Mouse (Mus musculus) liver, adult 2 months (tissue): ENCODE results near the gene Atp5k. TPM values are rescaled to one million over a fixed set of nuclear protein-coding genes. Genes with fewer than 3 reads are reported as not detected.

Source experiments
- DNase-seq: peaks from one replicate; pipeline ENCODE4 v3.0.0-alpha.2; 2011; ENCODE audit warnings: low read depth, low spot score; ENCODE audit errors: extremely low read depth
- H3K27ac ChIP-seq: fragments of 200-500 bp; replicated peaks from 2 replicates; pipeline ENCODE4 v1.5.1; 2012; ENCODE audit warnings: low read depth, mild to moderate bottlenecking, control low read depth, inconsistent platforms, low read length; ENCODE audit not compliant: insufficient read depth
- H3K27me3 ChIP-seq: fragments of 200-500 bp; 2 replicates; pipeline ENCODE4 v1.6.1; 2012; ENCODE audit warnings: mild to moderate bottlenecking, moderate library complexity, low read length, inconsistent platforms; ENCODE audit not compliant: control insufficient read depth, insufficient read depth
- H3K36me3 ChIP-seq: fragments of 200-500 bp; 2 replicates; pipeline ENCODE4 v1.6.1; 2012; ENCODE audit warnings: low read length, inconsistent platforms; ENCODE audit not compliant: control insufficient read depth, insufficient read depth
- H3K4me1 ChIP-seq: fragments of 200-500 bp; 2 replicates; pipeline ENCODE4 v1.6.1; 2011; ENCODE audit warnings: low read length; ENCODE audit not compliant: control insufficient read depth, insufficient read depth
- H3K4me3 ChIP-seq: fragments of 200-500 bp; 2 replicates; pipeline ENCODE4 v1.5.1; 2011; ENCODE audit warnings: low read depth, mild to moderate bottlenecking, control low read depth, low read length, moderate library complexity; ENCODE audit not compliant: insufficient read depth
- H3K79me2 ChIP-seq: fragments of 200-500 bp; 2 replicates; pipeline ENCODE4 v1.6.1; 2012; ENCODE audit warnings: inconsistent platforms, mild to moderate bottlenecking, low read length, moderate library complexity; ENCODE audit not compliant: control insufficient read depth, insufficient read depth
- H3K9ac ChIP-seq: fragments of 200-500 bp; 2 replicates; pipeline ENCODE4 v1.6.1; 2012; ENCODE audit warnings: low read depth, mild to moderate bottlenecking, control low read depth, inconsistent platforms, low read length
- CTCF ChIP-seq: fragments of 200-500 bp; IDR thresholded peaks from 2 replicates; pipeline ENCODE4 v1.5.1; 2011; ENCODE audit warnings: low read depth, low read length, control low read depth
- POLR2A ChIP-seq: fragments of 200-500 bp; IDR thresholded peaks from 2 replicates; pipeline ENCODE4 v1.6.1; 2011; ENCODE audit warnings: low read length, control low read depth; ENCODE audit not compliant: insufficient read depth; ENCODE audit errors: extremely low read depth
- WGBS: fragments of 180-500 bp; shearing (Covaris S2); methylation state at CpG from one replicate; pipeline ENCODE4 v1.1.7; 2018; 5-methylcytosine and 5-hydroxymethylcytosine counted together
- polyA plus RNA-seq: library from polyadenylated mRNA; depleted of rRNA; stranded (reverse); fragments of >200 nt; gene quantifications from 2 replicates; pipeline ENCODE4 v1.2.3, GENCODE M21; 2012
- total RNA-seq: library from RNA; depleted of rRNA; stranded (reverse); fragments of >200 nt; gene quantifications from 2 replicates; pipeline ENCODE4 v1.2.3, GENCODE M21; 2014

Atp5k gene
- total and polyA plus RNA-seq, 2 experiments = 73.2 to 500 TPM

- Histone ChIP-seq H3K36me3 (no peaks in the 10 kb centered on the region), H3K27ac (no peak overlapping the region), H3K79me2 (no peaks in the 10 kb centered on the region), H3K27me3 (no peaks in the 10 kb centered on the region), H3K9ac (no peak overlapping the region), H3K4me3 (no peak overlapping the region), H3K4me1 (peaks cover 6% of the 10 kb centered on the region)
- TF ChIP-seq POLR2A = no peak
- DNase-seq = no peak
- whole genome bisulfite sequencing = 81% methylated on average over 3 of the region's 3 CpGs
Measured at GRCm38 (mm10) chr5:108422741-108423140, 11.5 kb downstream of the Atp5k start.

GRCm38 (mm10) chr5:108414711-108415110, 19.5 kb downstream of the Atp5k start:
- H3K4me1 ChIP-seq = no peaks in the 10 kb centered on the region
- H3K27ac ChIP-seq = no peak overlapping the region
- no peaks in the 10 kb centered on the region for H3K27me3 ChIP-seq
- H3K36me3 ChIP-seq = no peaks in the 10 kb centered on the region
- H3K79me2 ChIP-seq = no peaks in the 10 kb centered on the region
- TF ChIP-seq CTCF = no peak
- no peak for TF ChIP-seq POLR2A
- no peak for DNase-seq
- 81% methylated on average over 2 of the region's 2 CpGs for WGBS
- no peak overlapping the region for H3K9ac ChIP-seq
- no peak overlapping the region for H3K4me3 ChIP-seq

- no peak overlapping the region for H3K4me3 ChIP-seq
- no peaks in the 10 kb centered on the region for H3K36me3 ChIP-seq
- no peak for DNase-seq
- H3K79me2 ChIP-seq = no peaks in the 10 kb centered on the region
- 71% methylated on average over 2 of the region's 2 CpGs for WGBS
- TF ChIP-seq CTCF = no peak
- TF ChIP-seq POLR2A = no peak
- H3K4me1 ChIP-seq = no peaks in the 10 kb centered on the region
- H3K27ac ChIP-seq = no peak overlapping the region
- H3K27me3 ChIP-seq = no peaks in the 10 kb centered on the region
- no peak overlapping the region for H3K9ac ChIP-seq
Measured at GRCm38 (mm10) chr5:108406977-108407376, 27.3 kb downstream of the Atp5k start.

- Histone ChIP-seq H3K36me3 (no peaks in the 10 kb centered on the region), H3K79me2 (no peaks in the 10 kb centered on the region), H3K27me3 (no peaks in the 10 kb centered on the region), H3K27ac (no peak overlapping the region), H3K4me3 (no peak overlapping the region), H3K4me1 (no peaks in the 10 kb centered on the region), H3K9ac (no peak overlapping the region)
- no peak for DNase-seq
- 59% methylated on average over 1 of the region's 1 CpGs for WGBS
- TF ChIP-seq CTCF (no peak), POLR2A (no peak)
Measured at GRCm38 (mm10) chr5:108405460-108405859, 28.8 kb downstream of the Atp5k start.

- no peak for TF ChIP-seq CTCF
- no peak for TF ChIP-seq POLR2A
- no peaks in the 10 kb centered on the region for H3K79me2 ChIP-seq
- DNase-seq = no peak
- H3K27me3 ChIP-seq = no peaks in the 10 kb centered on the region
- H3K4me1 ChIP-seq = no peaks in the 10 kb centered on the region
- H3K9ac ChIP-seq = no peak overlapping the region
- no peak overlapping the region for H3K4me3 ChIP-seq
- WGBS = 71% methylated on average over 4 of the region's 4 CpGs
- H3K36me3 ChIP-seq = no peaks in the 10 kb centered on the region
- no peak overlapping the region for H3K27ac ChIP-seq
Measured at GRCm38 (mm10) chr5:108403453-108403852, 30.8 kb downstream of the Atp5k start.

- no peaks in the 10 kb centered on the region for H3K79me2 ChIP-seq
- no peak overlapping the region for H3K4me3 ChIP-seq
- no peaks in the 10 kb centered on the region for H3K4me1 ChIP-seq
- 76% methylated on average over 3 of the region's 3 CpGs for WGBS
- DNase-seq = no peak
- H3K9ac ChIP-seq = no peak overlapping the region
- H3K36me3 ChIP-seq = no peaks in the 10 kb centered on the region
- H3K27ac ChIP-seq = no peak overlapping the region
- H3K27me3 ChIP-seq = no peaks in the 10 kb centered on the region; the same call in 1 of the 2 replicates
- TF ChIP-seq POLR2A (no peak), CTCF (no peak)
Measured at GRCm38 (mm10) chr5:108389744-108390143, 44.5 kb downstream of the Atp5k start.
